Mouse (Mus musculus) kidney, embryonic 14.5 days (tissue): ENCODE measurements around the gene Stkld1. TPM values are rescaled to one million over a fixed set of nuclear protein-coding genes. Genes with fewer than 3 reads are reported as not detected.

Experiments
- ATAC-seq: fragments of 200-750 bp; cut with Nextera tagmentation; 2 replicates; pipeline ENCODE4 v1.8.0; 2017; ENCODE audit warnings: moderate number of reproducible peaks, mild to moderate bottlenecking, moderate TSS enrichment, moderate library complexity; ENCODE audit not compliant: low FRiP score, low TSS enrichment
- H3K27ac ChIP-seq: fragments of 300-500 bp; sonication (generic); 2 replicates; pipeline ENCODE4 v1.5.1; 2014; ENCODE audit warnings: low read depth, mild to moderate bottlenecking, low read length, moderate library complexity, mixed read lengths
- H3K27me3 ChIP-seq: fragments of 300-500 bp; sonication (generic); 2 replicates; pipeline ENCODE4 v1.6.1; 2014; ENCODE audit warnings: mild to moderate bottlenecking, low read length; ENCODE audit not compliant: control insufficient read depth, insufficient read depth
- H3K36me3 ChIP-seq: fragments of 300-500 bp; sonication (generic); 2 replicates; pipeline ENCODE4 v1.6.1; 2014; ENCODE audit warnings: low read length, mixed read lengths; ENCODE audit not compliant: control insufficient read depth, insufficient read depth
- H3K4me1 ChIP-seq: fragments of 300-500 bp; sonication (generic); 2 replicates; pipeline ENCODE4 v1.6.1; 2014; ENCODE audit warnings: low read length, mixed read lengths; ENCODE audit not compliant: control insufficient read depth, insufficient read depth
- H3K4me2 ChIP-seq: fragments of 300-500 bp; sonication (generic); replicated peaks from 2 replicates; pipeline ENCODE4 v1.6.1; 2014; ENCODE audit warnings: low read depth, mild to moderate bottlenecking, low read length
- H3K4me3 ChIP-seq: fragments of 300-500 bp; sonication (generic); 2 replicates; pipeline ENCODE4 v1.5.1; 2014; ENCODE audit warnings: mild to moderate bottlenecking, low read length
- H3K9ac ChIP-seq: fragments of 300-500 bp; sonication (generic); 2 replicates; pipeline ENCODE4 v1.6.1; 2014; ENCODE audit warnings: low read depth, mild to moderate bottlenecking, low read length, moderate library complexity
- H3K9me3 ChIP-seq: fragments of 300-500 bp; sonication (generic); 2 replicates; pipeline ENCODE4 v1.6.1; 2016; ENCODE audit warnings: low read length; ENCODE audit not compliant: control insufficient read depth
- WGBS: fragments of 180-500 bp; shearing (Covaris S2); extraction: QIAGEN DNeasy Blood & Tissue Kit; methylation state at CpG from one replicate; pipeline ENCODE4 v1.1.7; 2014; 5-methylcytosine and 5-hydroxymethylcytosine counted together
- polyA plus RNA-seq: library from polyadenylated mRNA; unstranded; fragments of >200 nt; fragmentation: Nextera tagmentation; extraction: Ambion mirVana; gene quantifications from 2 replicates; pipeline ENCODE4 v1.2.1, GENCODE M21; 2014

Gene Stkld1
- polyA plus RNA-seq, 1 experiment from 2014 or later = not detected

DNA sequence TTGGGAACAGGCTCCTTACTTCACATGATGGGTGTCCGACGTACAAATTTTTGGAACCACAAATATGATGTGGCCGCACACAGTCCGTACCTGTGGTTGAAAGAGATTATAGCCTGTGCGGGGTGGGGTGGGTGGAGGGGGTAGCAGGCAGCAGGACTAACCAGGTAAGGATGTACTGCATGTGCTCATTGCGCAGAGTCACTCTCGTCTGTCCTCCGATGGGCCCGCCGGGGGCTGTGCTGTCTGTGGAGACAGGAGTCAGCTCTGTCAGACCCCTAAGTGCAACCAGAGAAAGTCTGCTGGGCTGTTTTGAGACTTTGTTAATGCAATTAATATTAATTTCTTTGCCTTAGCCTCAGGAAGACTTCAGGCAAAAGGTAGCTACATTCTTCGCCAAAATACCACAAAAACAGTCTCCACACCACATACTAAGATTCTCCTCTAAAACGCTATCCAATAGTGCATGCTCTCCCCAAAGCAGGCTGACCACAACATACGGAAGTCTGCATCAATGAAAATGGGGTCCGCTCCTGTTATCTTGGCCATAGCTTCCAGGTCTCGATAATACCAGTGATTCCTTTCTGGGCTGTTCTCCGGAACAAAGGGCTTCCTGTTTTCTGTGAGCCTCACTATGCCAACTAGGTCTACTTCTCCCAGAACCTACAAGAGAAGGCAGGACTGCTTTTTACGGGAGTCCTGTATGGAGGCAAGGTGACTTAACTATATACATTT is 20.3 kb upstream of the Stkld1 start:
- no peaks in the 10 kb centered on the region for H3K9me3 ChIP-seq
- no peak overlapping the region for H3K4me2 ChIP-seq
- peaks cover 37% of the 10 kb centered on the region for H3K36me3 ChIP-seq
- peaks cover 37% of the 10 kb centered on the region for H3K4me1 ChIP-seq
- ATAC-seq = no peak
- H3K27ac ChIP-seq = no peak overlapping the region
- H3K9ac ChIP-seq = no peak overlapping the region
- H3K27me3 ChIP-seq = no peaks in the 10 kb centered on the region
- no peak overlapping the region for H3K4me3 ChIP-seq
- WGBS = 86% methylated on average over 17 of the region's 17 CpGs

DNA sequence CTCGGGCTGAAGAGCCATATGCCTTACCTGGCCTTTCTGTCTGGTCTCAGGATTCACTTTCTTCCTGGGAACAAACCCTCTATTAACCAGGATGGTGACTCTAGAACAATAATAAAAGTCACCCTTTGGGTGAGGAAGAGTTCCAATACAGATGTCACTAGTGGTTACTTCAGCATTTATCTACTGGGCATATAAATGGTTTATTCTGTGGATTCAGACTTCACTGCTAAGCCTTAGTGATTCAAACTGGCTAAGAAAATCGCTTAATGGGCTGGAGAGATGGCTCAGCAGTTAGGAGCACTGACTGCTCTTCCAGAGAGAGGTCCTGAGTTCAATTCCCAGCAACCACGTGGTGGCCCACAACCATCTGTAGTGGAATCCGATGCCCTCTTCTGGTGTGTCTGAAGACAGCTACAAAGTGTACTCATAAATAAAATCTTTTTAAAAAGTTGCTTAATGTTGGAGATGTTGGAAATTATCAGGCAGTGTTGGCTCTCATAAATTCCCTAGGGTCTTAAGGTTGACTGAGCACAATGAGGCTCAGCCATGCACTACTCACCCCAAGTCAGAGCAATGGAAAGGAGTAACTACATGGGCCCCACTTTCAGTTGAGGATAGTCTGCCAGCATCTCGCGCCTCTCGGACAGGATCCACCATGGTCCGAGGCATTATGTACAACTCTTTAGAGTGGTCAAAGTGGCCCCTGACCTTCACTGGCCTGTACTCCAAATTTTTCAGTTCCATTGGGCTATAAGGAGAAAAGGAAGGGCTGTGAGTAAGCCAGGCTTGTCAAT is 19.5 kb upstream of the Stkld1 start:
- Histone ChIP-seq H3K36me3 (peaks cover 44% of the 10 kb centered on the region), H3K27me3 (no peaks in the 10 kb centered on the region), H3K4me1 (peaks cover 29% of the 10 kb centered on the region), H3K9ac (no peak overlapping the region), H3K9me3 (no peaks in the 10 kb centered on the region), H3K4me3 (no peak overlapping the region), H3K27ac (no peak overlapping the region), H3K4me2 (peak overlapping the region; percentile 97; the same call in 1 of the 2 replicates)
- WGBS = 62% methylated on average over 8 of the region's 8 CpGs
- ATAC-seq = no peak

- Histone ChIP-seq H3K9ac (peak within 1 kb of the TSS; percentile 76), H3K4me2 (peak within 1 kb of the TSS; percentile 97), H3K36me3 (peaks cover 62% of the 10 kb centered on the region)
Observed at GRCm38 (mm10) chr2:26915927-26916728, 17.7 kb upstream of the Stkld1 start, which contains the start of the genes Surf2 and Surf1. TSS of gene Surf2 (plus strand) at chr2:26916367. TSS of gene Surf1 (minus strand) at chr2:26916530.

GRCm38 (mm10) chr2:26916738-26917137 is 17.1 kb upstream of the Stkld1 start:
- H3K27ac ChIP-seq = peak overlapping the region; percentile 62; the same call in 1 of the 2 replicates
- ATAC-seq = peak; percentile 26
- H3K9ac ChIP-seq = peak overlapping the region; percentile 76
- peak overlapping the region; percentile 97 for H3K4me2 ChIP-seq
- WGBS = 3% methylated on average over 13 of the region's 13 CpGs
- peak overlapping the region; percentile 79 for H3K4me3 ChIP-seq
- no peaks in the 10 kb centered on the region for H3K9me3 ChIP-seq
- peaks cover 28% of the 10 kb centered on the region for H3K4me1 ChIP-seq
- peaks cover 64% of the 10 kb centered on the region for H3K36me3 ChIP-seq
- H3K27me3 ChIP-seq = no peaks in the 10 kb centered on the region

More at GRCm38 (mm10) chr2:26915927-26916728, 17.7 kb upstream of the Stkld1 start, which contains the start of the genes Surf2 and Surf1:
- Histone ChIP-seq H3K27me3 (no peaks in the 10 kb centered on the region), H3K9me3 (no peaks in the 10 kb centered on the region), H3K27ac (peak within 1 kb of the TSS; percentile 62; the same call in 1 of the 2 replicates), H3K4me1 (peaks cover 29% of the 10 kb centered on the region), H3K4me3 (peak within 1 kb of the TSS; percentile 79)
- peak; percentile 65 for ATAC-seq
- WGBS = 2% methylated on average over 47 of the region's 47 CpGs

DNA sequence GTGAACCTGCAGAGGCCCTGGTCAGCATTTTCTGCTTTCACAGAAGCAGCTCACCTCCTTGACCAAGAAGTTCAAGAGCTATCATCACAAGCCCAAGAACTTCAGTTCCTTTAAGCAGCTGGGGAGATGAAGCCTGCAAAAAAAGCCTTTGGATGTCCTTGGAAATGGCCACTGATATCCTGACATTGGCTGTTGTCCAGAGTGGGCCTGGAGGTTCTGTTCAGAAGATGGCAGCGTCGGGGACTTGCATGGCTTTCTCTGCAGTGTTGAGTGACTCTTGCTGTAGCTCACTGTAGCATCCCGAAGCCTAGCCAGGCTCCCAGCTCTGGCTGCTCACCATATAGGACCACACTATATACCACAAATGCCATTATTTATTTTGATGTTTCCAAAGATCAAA is 14.2 kb upstream of the Stkld1 start:
- Histone ChIP-seq H3K9ac (no peak overlapping the region), H3K4me1 (peaks cover 24% of the 10 kb centered on the region), H3K27me3 (no peaks in the 10 kb centered on the region), H3K27ac (no peak overlapping the region), H3K36me3 (peaks cover 68% of the 10 kb centered on the region), H3K9me3 (no peaks in the 10 kb centered on the region), H3K4me3 (no peak overlapping the region), H3K4me2 (no peak overlapping the region)
- WGBS = 89% methylated on average over 3 of the region's 3 CpGs
- no peak for ATAC-seq

- peaks cover 19% of the 10 kb centered on the region for H3K4me1 ChIP-seq
- no peaks in the 10 kb centered on the region for H3K9me3 ChIP-seq
- H3K27me3 ChIP-seq = no peaks in the 10 kb centered on the region
- no peak for ATAC-seq
- no peak overlapping the region for H3K4me3 ChIP-seq
- peaks cover 75% of the 10 kb centered on the region for H3K36me3 ChIP-seq
- 89% methylated on average over 6 of the region's 6 CpGs for WGBS
- no peak overlapping the region for H3K27ac ChIP-seq
- no peak overlapping the region for H3K9ac ChIP-seq
- no peak overlapping the region for H3K4me2 ChIP-seq
Observed at GRCm38 (mm10) chr2:26920190-26920855, 13.5 kb upstream of the Stkld1 start.

GRCm38 (mm10) chr2:26921784-26922183 is 12.1 kb upstream of the Stkld1 start:
- WGBS = 76% methylated on average over 9 of the region's 9 CpGs
- H3K9me3 ChIP-seq = no peaks in the 10 kb centered on the region
- no peak overlapping the region for H3K4me2 ChIP-seq
- H3K4me3 ChIP-seq = no peak overlapping the region
- peaks cover 13% of the 10 kb centered on the region for H3K4me1 ChIP-seq
- no peaks in the 10 kb centered on the region for H3K27me3 ChIP-seq
- H3K27ac ChIP-seq = no peak overlapping the region
- peaks cover 89% of the 10 kb centered on the region for H3K36me3 ChIP-seq
- ATAC-seq = no peak
- no peak overlapping the region for H3K9ac ChIP-seq

- 88% methylated on average over 6 of the region's 6 CpGs for WGBS
- 0 out of 2 replicates have a peak overlapping the region, but pooled peaks have one; percentile 7 for H3K9ac ChIP-seq
- no peak for ATAC-seq
Observed at GRCm38 (mm10) chr2:26927745-26928476, 5.9 kb upstream of the Stkld1 start.

More at GRCm38 (mm10) chr2:26927745-26928476, 5.9 kb upstream of the Stkld1 start:
- Histone ChIP-seq H3K36me3 (peaks cover 78% of the 10 kb centered on the region), H3K4me1 (peaks cover 17% of the 10 kb centered on the region; the same call in 1 of the 2 replicates), H3K4me3 (no peak overlapping the region), H3K4me2 (no peak overlapping the region), H3K9me3 (no peaks in the 10 kb centered on the region), H3K27me3 (no peaks in the 10 kb centered on the region), H3K27ac (no peak overlapping the region)
